Mouse (Mus musculus): ENCODE measurements around the gene Kctd6. TPM values are rescaled to one million over a fixed set of nuclear protein-coding genes. Genes with fewer than 3 reads are reported as not detected.

The Kctd6 gene
- polyA plus RNA-seq (2012; fragmentation: generic; extraction: Trizol), result 1 to 10 TPM; 2.5 to 7.0 TPM

GRCm38 (mm10) chr14:8213803-8214224 lies at the start of gene Kctd6:
Gene Kctd6, plus strand, starts transcription at chr14:8214140.

GRCm38 (mm10) chr14:8172507-8173410 lies 41.2 kb upstream of the Kctd6 start, which contains the start of gene Pdhb:
Gene Pdhb, minus strand, starts transcription at chr14:8173025.

GRCm38 (mm10) chr14:8259166-8259565 lies 45.2 kb downstream of the Kctd6 start, which contains the start of gene Acox2:
Gene Acox2, minus strand, starts transcription at chr14:8259353.

Other genes with a start within 250 kb of the Kctd6 start
- gene Dnase1l3, start 219.6 kb upstream of the Kctd6 start, polyA plus RNA-seq (2012; fragmentation: generic; extraction: Trizol), result under 1 TPM; 0.01 to 0.02 TPM
- gene Abhd6, start 211.2 kb upstream of the Kctd6 start, polyA plus RNA-seq (2012; fragmentation: generic; extraction: Trizol), result 10 to 100 TPM in 1 of 2 experiments, 1 to 10 TPM in 1; 8.6 to 14.3 TPM
- gene Rpp14, start 133.8 kb upstream of the Kctd6 start, polyA plus RNA-seq (2012; fragmentation: generic; extraction: Trizol), result 10 to 100 TPM; 12.1 to 17.7 TPM
- gene Pxk, start 115.9 kb upstream of the Kctd6 start, polyA plus RNA-seq (2012; fragmentation: generic; extraction: Trizol), result 10 to 100 TPM in 1 of 2 experiments, 1 to 10 TPM in 1; 2.6 to 14.4 TPM
- gene Pdhb, start 41.1 kb upstream of the Kctd6 start, polyA plus RNA-seq (2012; fragmentation: generic; extraction: Trizol), result 10 to 100 TPM; 19.1 to 65.6 TPM
- 1 to 10 TPM in 1 of 2 experiments, under 1 TPM in 1; 0.20 to 3.0 TPM for gene Acox2, start 45.2 kb downstream of the Kctd6 start, polyA plus RNA-seq (2012; fragmentation: generic; extraction: Trizol)
- gene Fam107a, start 103.9 kb downstream of the Kctd6 start, polyA plus RNA-seq (2012; fragmentation: generic; extraction: Trizol), result 1 to 10 TPM in 1 of 2 experiments, not detected in 1; 9.0 TPM
- gene Oit1, start 164.6 kb downstream of the Kctd6 start, polyA plus RNA-seq (2012; fragmentation: generic; extraction: Trizol), result under 1 TPM; 0.05 to 0.12 TPM